Mouse (Mus musculus) liver, embryonic 14 days (tissue): ENCODE results near the gene Mymx. TPM values are rescaled to one million over a fixed set of nuclear protein-coding genes. Genes with fewer than 3 reads are reported as not detected.

Experiments
- polyA plus RNA-seq: library from polyadenylated mRNA; depleted of rRNA; stranded (reverse); fragments of >200 nt; gene quantifications from 2 replicates; pipeline ENCODE4 v1.2.3, GENCODE M21; 2012; rRNA removed

Mymx gene
- 1.3 TPM in 1 of 2 replicates, not detected in the other for polyA plus RNA-seq

GRCm38 (mm10) chr17:45601877-45602304 lies at the start of gene Mymx:
Gene Mymx (minus strand): TSS chr17:45602102.

GRCm38 (mm10) chr17:45599446-45600242 lies 2.3 kb downstream of the Mymx start, which contains the start of gene Slc29a1:
Gene Slc29a1 (minus strand): TSS chr17:45599606.

GRCm38 (mm10) chr17:45573087-45573779 lies 28.7 kb downstream of the Mymx start, which contains the start of gene Hsp90ab1:
Gene Hsp90ab1 (minus strand): TSS chr17:45573271.

GRCm38 (mm10) chr17:45563655-45564530 lies 38.0 kb downstream of the Mymx start, which contains the start of gene Slc35b2:
Gene Slc35b2 (plus strand): TSS chr17:45563874.

GRCm38 (mm10) chr17:45555452-45556106 lies 46.3 kb downstream of the Mymx start, which contains the start of gene Nfkbie:
Gene Nfkbie (plus strand): TSS chr17:45555703.

Other genes starting within 250 kb of the Mymx start
- 14.5 and 16.1 TPM in 2 replicates for gene Cdc5l, start 168.4 kb downstream of the Mymx start, polyA plus RNA-seq
- gene Spats1, start 126.7 kb downstream of the Mymx start, polyA plus RNA-seq, result 0.02 and 0.06 TPM in 2 replicates
- gene Aars2, start 95.3 kb downstream of the Mymx start, polyA plus RNA-seq, result 4.2 and 4.3 TPM in 2 replicates
- not detected in 2 replicates for gene Tcte1, start 78.7 kb downstream of the Mymx start, polyA plus RNA-seq
- 0.10 TPM in 2 replicates for gene Tmem151b, start 52.4 kb downstream of the Mymx start, polyA plus RNA-seq
- gene Nfkbie, start 46.4 kb downstream of the Mymx start, polyA plus RNA-seq, result 0.67 and 0.81 TPM in 2 replicates
- gene Slc35b2, start 38.2 kb downstream of the Mymx start, polyA plus RNA-seq, result 19.7 and 27.7 TPM in 2 replicates
- gene Hsp90ab1, start 28.8 kb downstream of the Mymx start, polyA plus RNA-seq, result 428 and 431 TPM in 2 replicates
- gene Slc29a1, start 2.5 kb downstream of the Mymx start, polyA plus RNA-seq, result 130 and 157 TPM in 2 replicates
- gene Capn11, start 57.2 kb upstream of the Mymx start, polyA plus RNA-seq, result 0.06 and 0.18 TPM in 2 replicates
- gene Mrpl14, start 84.2 kb upstream of the Mymx start, polyA plus RNA-seq, result 55.4 and 60.1 TPM in 2 replicates
- gene Tmem63b, start 84.8 kb upstream of the Mymx start, polyA plus RNA-seq, result 8.9 and 10.3 TPM in 2 replicates
- gene 1600014C23Rik, start 131.7 kb upstream of the Mymx start, polyA plus RNA-seq, result not detected in 2 replicates